Mouse (Mus musculus): ENCODE data around the gene Slc25a44. TPM values are rescaled to one million over a fixed set of nuclear protein-coding genes. Genes with fewer than 3 reads are reported as not detected.
"Not testable (repeated sequence)": the region's sequence is repeated elsewhere in the genome, so short reads cannot be mapped to it uniquely, and the experiment has no call there.

Gene Slc25a44
- polyA plus RNA-seq, 1 experiment from 2014 or later = 19.4 TPM

DNA sequence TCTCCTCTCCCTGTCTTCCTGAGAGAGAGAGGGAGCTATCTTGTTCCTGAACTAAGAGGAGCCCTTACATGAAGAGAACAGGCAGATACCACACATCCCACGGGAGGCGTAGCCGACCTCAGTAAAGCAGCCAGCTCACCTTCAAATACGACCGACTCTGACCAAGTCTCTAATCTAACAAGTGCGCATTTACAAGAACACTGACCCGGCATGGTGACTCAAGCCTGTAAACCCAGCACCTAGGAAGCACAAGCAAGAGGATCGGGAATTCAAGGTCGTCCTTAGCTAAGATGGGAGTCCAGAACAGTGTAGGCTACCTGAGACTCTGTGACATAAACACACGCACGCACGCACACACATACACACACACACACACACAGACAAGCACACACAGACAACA lies 17.5 kb upstream of the Slc25a44 start:
- H3K27me3 ChIP-seq (ENCODE audit: control insufficient read depth, insufficient read depth, low read length) = no peaks in the 10 kb centered on the region
- no peak overlapping the region for H3K4me2 ChIP-seq (replicated peaks; ENCODE audit: low read depth, low read length)
- no peaks in the 10 kb centered on the region for H3K9me3 ChIP-seq (ENCODE audit: control insufficient read depth, low read length)
- no peaks in the 10 kb centered on the region for H3K36me3 ChIP-seq (ENCODE audit: control insufficient read depth, insufficient read depth, low read length)
- H3K9ac ChIP-seq (ENCODE audit: low read depth, low read length) = no peak overlapping the region
- no peak overlapping the region for H3K4me3 ChIP-seq (ENCODE audit: low read length)
- 82% methylated on average over 12 of the region's 12 CpGs for WGBS
- no peak for ATAC-seq (ENCODE audit: low FRiP score, low TSS enrichment)
- H3K27ac ChIP-seq (ENCODE audit: low read depth, low read length) = no peak overlapping the region
- peaks cover 10% of the 10 kb centered on the region for H3K4me1 ChIP-seq (ENCODE audit: control insufficient read depth, insufficient read depth, low read length)

- peak overlapping the region; percentile 8; the same call in 1 of the 2 replicates for H3K9ac ChIP-seq (ENCODE audit: low read depth, low read length)
- ATAC-seq (ENCODE audit: low FRiP score, low TSS enrichment) = no peak
- H3K9me3 ChIP-seq (ENCODE audit: control insufficient read depth, low read length) = no peaks in the 10 kb centered on the region
- H3K27ac ChIP-seq (ENCODE audit: low read depth, low read length) = no peak overlapping the region
- WGBS = 16% methylated on average over 27 of the region's 27 CpGs
- H3K4me1 ChIP-seq (ENCODE audit: control insufficient read depth, insufficient read depth, low read length) = peaks cover 16% of the 10 kb centered on the region
- no peaks in the 10 kb centered on the region for H3K27me3 ChIP-seq (ENCODE audit: control insufficient read depth, insufficient read depth, low read length)
- peak overlapping the region; percentile 11 for H3K4me2 ChIP-seq (replicated peaks; ENCODE audit: low read depth, low read length)
- no peaks in the 10 kb centered on the region for H3K36me3 ChIP-seq (ENCODE audit: control insufficient read depth, insufficient read depth, low read length)
- peak overlapping the region; percentile 18; the same call in 1 of the 2 replicates for H3K4me3 ChIP-seq (ENCODE audit: low read length)
Measured at GRCm38 (mm10) chr3:88440500-88441381, 15.8 kb upstream of the Slc25a44 start.

- Histone ChIP-seq H3K4me2 (replicated peaks; ENCODE audit: low read depth, low read length) (no peak overlapping the region), H3K9me3 (ENCODE audit: control insufficient read depth, low read length) (no peaks in the 10 kb centered on the region), H3K4me3 (ENCODE audit: low read length) (no peak overlapping the region), H3K27me3 (ENCODE audit: control insufficient read depth, insufficient read depth, low read length) (no peaks in the 10 kb centered on the region), H3K9ac (ENCODE audit: low read depth, low read length) (no peak overlapping the region), H3K36me3 (ENCODE audit: control insufficient read depth, insufficient read depth, low read length) (no peaks in the 10 kb centered on the region), H3K27ac (ENCODE audit: low read depth, low read length) (no peak overlapping the region), H3K4me1 (ENCODE audit: control insufficient read depth, insufficient read depth, low read length) (peaks cover 16% of the 10 kb centered on the region)
- 60% methylated on average over 4 of the region's 4 CpGs for WGBS
- ATAC-seq (ENCODE audit: low FRiP score, low TSS enrichment) = no peak
Measured at GRCm38 (mm10) chr3:88439582-88439981, 14.6 kb upstream of the Slc25a44 start.

- ATAC-seq (ENCODE audit: low FRiP score, low TSS enrichment) = 0 out of 2 replicates have a peak, but pooled peaks have one; percentile 11
- peaks cover 16% of the 10 kb centered on the region for H3K4me1 ChIP-seq (ENCODE audit: control insufficient read depth, insufficient read depth, low read length)
- H3K27ac ChIP-seq (ENCODE audit: low read depth, low read length) = peak overlapping the region; percentile 68
- 58% methylated on average over 10 of the region's 10 CpGs for WGBS
- H3K9ac ChIP-seq (ENCODE audit: low read depth, low read length) = peak overlapping the region; percentile 37; the same call in 1 of the 2 replicates
- H3K27me3 ChIP-seq (ENCODE audit: control insufficient read depth, insufficient read depth, low read length) = no peaks in the 10 kb centered on the region
- H3K4me2 ChIP-seq (replicated peaks; ENCODE audit: low read depth, low read length) = peak overlapping the region; percentile 42
- H3K9me3 ChIP-seq (ENCODE audit: control insufficient read depth, low read length) = no peaks in the 10 kb centered on the region
- H3K36me3 ChIP-seq (ENCODE audit: control insufficient read depth, insufficient read depth, low read length) = no peaks in the 10 kb centered on the region
- peak overlapping the region; percentile 26 for H3K4me3 ChIP-seq (ENCODE audit: low read length)
Measured at GRCm38 (mm10) chr3:88437454-88437853, 12.5 kb upstream of the Slc25a44 start.

DNA sequence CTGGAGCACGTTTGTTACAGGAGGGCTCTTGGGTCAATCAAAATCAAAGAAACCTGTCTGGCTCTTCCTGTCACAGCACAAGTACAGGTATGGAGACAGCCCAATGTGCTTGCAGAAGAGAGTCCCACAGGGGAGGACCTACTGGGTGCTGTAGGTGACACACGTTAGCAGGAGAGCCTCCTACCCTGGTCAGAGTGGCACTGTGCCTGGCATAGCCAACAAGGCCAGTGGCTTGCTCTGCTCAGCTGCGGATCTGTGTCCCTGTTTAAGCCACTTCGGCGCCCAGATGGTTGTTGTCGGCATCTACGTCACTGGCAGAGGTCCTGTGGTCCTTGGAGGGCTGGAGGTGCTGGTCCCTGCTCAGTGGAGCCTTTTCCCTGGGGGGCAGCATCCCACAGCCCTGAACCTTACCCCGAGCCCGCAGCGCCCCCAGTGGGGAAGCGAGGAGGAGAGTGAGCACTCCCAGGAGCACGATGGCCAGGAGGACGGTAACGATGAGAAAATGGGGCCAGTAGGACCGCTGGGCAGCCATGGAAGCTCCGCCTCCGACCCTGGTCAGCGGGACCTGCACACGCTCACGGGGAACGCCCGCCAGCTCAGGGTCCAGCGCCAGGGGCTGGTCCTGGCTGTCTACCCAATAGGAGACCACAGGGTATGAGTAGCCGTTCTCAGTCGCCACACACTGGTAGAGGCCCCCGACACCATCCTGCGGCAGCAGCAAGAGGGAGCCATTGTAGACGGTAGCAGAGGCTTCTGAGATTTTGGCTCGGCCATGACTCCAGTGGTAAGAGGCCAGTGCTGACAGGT lies 11.7 kb upstream of the Slc25a44 start:
- no peaks in the 10 kb centered on the region for H3K9me3 ChIP-seq (ENCODE audit: control insufficient read depth, low read length)
- peak overlapping the region; percentile 26 for H3K4me3 ChIP-seq (ENCODE audit: low read length)
- H3K4me2 ChIP-seq (replicated peaks; ENCODE audit: low read depth, low read length) = peak overlapping the region; percentile 42
- no peaks in the 10 kb centered on the region for H3K36me3 ChIP-seq (ENCODE audit: control insufficient read depth, insufficient read depth, low read length)
- ATAC-seq (ENCODE audit: low FRiP score, low TSS enrichment) = peak; percentile 95
- peaks cover 16% of the 10 kb centered on the region for H3K4me1 ChIP-seq (ENCODE audit: control insufficient read depth, insufficient read depth, low read length)
- H3K27ac ChIP-seq (ENCODE audit: low read depth, low read length) = peak overlapping the region; percentile 68
- 9% methylated on average over 29 of the region's 29 CpGs for WGBS
- peak overlapping the region; percentile 45; the same call in 1 of the 2 replicates for H3K9ac ChIP-seq (ENCODE audit: low read depth, low read length)
- no peaks in the 10 kb centered on the region for H3K27me3 ChIP-seq (ENCODE audit: control insufficient read depth, insufficient read depth, low read length)

DNA sequence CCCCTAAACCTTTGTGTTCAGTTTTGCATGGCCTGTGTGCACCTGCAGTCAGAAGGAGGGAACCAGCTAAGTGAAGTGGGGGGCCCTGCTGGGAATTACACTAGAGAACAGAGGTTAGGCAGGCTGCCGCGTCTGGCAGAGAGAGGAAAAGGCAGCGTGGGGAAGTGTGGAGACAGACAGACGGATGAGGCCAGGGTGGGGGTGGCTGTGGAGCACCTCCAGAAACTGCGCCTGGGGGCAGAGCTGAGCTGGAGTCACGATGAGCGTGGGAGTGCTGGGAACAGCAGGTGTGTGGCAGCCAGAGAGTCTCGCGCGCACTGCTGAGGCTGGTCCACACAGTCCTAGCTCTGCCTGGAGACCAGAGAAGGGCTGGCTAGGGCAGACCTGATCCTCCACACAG lies 10.6 kb upstream of the Slc25a44 start:
- H3K36me3 ChIP-seq (ENCODE audit: control insufficient read depth, insufficient read depth, low read length) = no peaks in the 10 kb centered on the region
- H3K27me3 ChIP-seq (ENCODE audit: control insufficient read depth, insufficient read depth, low read length) = no peaks in the 10 kb centered on the region
- no peak overlapping the region for H3K4me2 ChIP-seq (replicated peaks; ENCODE audit: low read depth, low read length)
- H3K4me1 ChIP-seq (ENCODE audit: control insufficient read depth, insufficient read depth, low read length) = peaks cover 13% of the 10 kb centered on the region
- 43% methylated on average over 10 of the region's 10 CpGs for WGBS
- no peak overlapping the region for H3K9ac ChIP-seq (ENCODE audit: low read depth, low read length)
- ATAC-seq (ENCODE audit: low FRiP score, low TSS enrichment) = no peak
- H3K9me3 ChIP-seq (ENCODE audit: control insufficient read depth, low read length) = no peaks in the 10 kb centered on the region
- no peak overlapping the region for H3K4me3 ChIP-seq (ENCODE audit: low read length)
- H3K27ac ChIP-seq (ENCODE audit: low read depth, low read length) = no peak overlapping the region

- ATAC-seq (ENCODE audit: low FRiP score, low TSS enrichment); H3K9me3 ChIP-seq (ENCODE audit: control insufficient read depth, low read length); H3K36me3 ChIP-seq (ENCODE audit: control insufficient read depth, insufficient read depth, low read length); H3K4me2 ChIP-seq (replicated peaks; ENCODE audit: low read depth, low read length); H3K4me3 ChIP-seq (ENCODE audit: low read length); H3K27ac ChIP-seq (ENCODE audit: low read depth, low read length); H3K9ac ChIP-seq (ENCODE audit: low read depth, low read length); H3K27me3 ChIP-seq (ENCODE audit: control insufficient read depth, insufficient read depth, low read length): not testable (repeated sequence)
- 74% methylated on average over 8 of the region's 8 CpGs for WGBS
- peaks cover 13% of the 10 kb centered on the region for H3K4me1 ChIP-seq (ENCODE audit: control insufficient read depth, insufficient read depth, low read length)
Measured at GRCm38 (mm10) chr3:88428639-88429038, 3.7 kb upstream of the Slc25a44 start.

GRCm38 (mm10) chr3:88427342-88427905 lies 2.5 kb upstream of the Slc25a44 start:
- Histone ChIP-seq H3K4me3 (ENCODE audit: low read length) (no peak overlapping the region), H3K9me3 (ENCODE audit: control insufficient read depth, low read length) (no peaks in the 10 kb centered on the region), H3K27me3 (ENCODE audit: control insufficient read depth, insufficient read depth, low read length) (no peaks in the 10 kb centered on the region), H3K27ac (ENCODE audit: low read depth, low read length) (no peak overlapping the region), H3K4me2 (replicated peaks; ENCODE audit: low read depth, low read length) (no peak overlapping the region), H3K36me3 (ENCODE audit: control insufficient read depth, insufficient read depth, low read length) (no peaks in the 10 kb centered on the region), H3K9ac (ENCODE audit: low read depth, low read length) (no peak overlapping the region), H3K4me1 (ENCODE audit: control insufficient read depth, insufficient read depth, low read length) (peaks cover 16% of the 10 kb centered on the region)
- ATAC-seq (ENCODE audit: low FRiP score, low TSS enrichment) = no peak
- 79% methylated on average over 4 of the region's 4 CpGs for WGBS
